Mouse (Mus musculus): ENCODE measurements around the gene Vmn1r38. TPM values are rescaled to one million over a fixed set of nuclear protein-coding genes. Genes with fewer than 3 reads are reported as not detected.
"Not testable (repeated sequence)": the region's sequence is repeated elsewhere in the genome, so short reads cannot be mapped to it uniquely, and the experiment has no call there.

Gene Vmn1r38
- not detected in 2 replicates for total RNA-seq (2012; rRNA removed)

DNA sequence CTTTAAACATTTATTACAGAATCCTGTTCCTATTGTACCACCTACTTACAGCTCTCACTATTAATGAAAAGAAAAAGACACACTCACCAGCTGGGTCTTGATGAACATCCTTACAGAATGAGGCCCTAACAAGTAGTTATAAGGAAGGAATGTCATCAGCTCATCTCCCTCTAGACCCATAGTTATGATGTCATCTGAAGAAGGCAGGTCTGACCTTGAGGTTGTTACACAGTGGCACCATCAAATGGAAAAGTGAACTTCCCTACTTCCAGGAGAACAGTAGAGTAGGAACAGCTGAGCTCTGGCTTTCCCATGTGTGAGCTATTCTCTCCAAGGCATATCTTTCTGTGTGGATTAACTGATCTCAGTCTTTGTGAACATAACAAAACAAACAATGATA, at the start of gene Vmn1r38:
Vmn1r38 (minus strand) TSS at position 101 of the 400 bp plus-strand sequence.
- H3K27ac ChIP-seq (ENCODE audit: insufficient read depth, low read depth, low read length, poor library complexity, severe bottlenecking); H3K4me1 ChIP-seq (ENCODE audit: control insufficient read depth in 2 of 2, insufficient read depth in 2 of 2, low read length in 2 of 2, poor library complexity in 1 of 2); DNase-seq (ENCODE audit: low read depth, low spot score); H3K9me3 ChIP-seq (ENCODE audit: control insufficient read depth, insufficient read depth, low read depth, low read length); H3K4me3 ChIP-seq (ENCODE audit: insufficient read depth in 1 of 2, low read depth in 1 of 2, low read length in 2 of 2, poor library complexity in 1 of 2, severe bottlenecking in 1 of 2); H3K36me3 ChIP-seq (ENCODE audit: control insufficient read depth, insufficient read depth, low read length, poor library complexity, severe bottlenecking); in situ Hi-C loops (cut with MboI; ENCODE audit: low sequenced_read_pairs in 2 of 2, unreplicated experiment in 2 of 2); H3K9ac ChIP-seq (ENCODE audit: insufficient read depth, low read depth, low read length, poor library complexity, severe bottlenecking): not testable (repeated sequence)

DNA sequence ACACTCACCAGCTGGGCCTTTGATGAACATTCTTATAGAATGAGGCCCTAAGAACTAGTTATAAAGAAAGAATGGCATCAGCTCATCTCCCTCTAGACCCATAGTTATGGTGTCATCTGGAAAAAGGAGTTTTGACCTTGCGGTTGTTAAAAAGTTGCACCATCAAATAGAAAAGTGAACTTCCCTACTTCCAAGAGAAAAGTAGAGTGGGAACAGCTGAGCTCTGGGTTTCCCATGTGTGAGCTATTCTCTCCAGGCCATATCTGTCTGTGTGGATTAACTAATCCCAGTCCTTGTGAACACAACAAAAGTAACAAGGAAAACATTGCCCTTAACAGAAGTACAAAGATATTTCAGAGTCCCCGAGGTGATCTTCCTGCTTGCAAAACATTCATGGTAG, 28.1 kb upstream of the Vmn1r38 start, which contains the start of gene Vmn1r39:
Vmn1r39 (minus strand) TSS at position 101 of the 400 bp plus-strand sequence.
- no peak within 1 kb of the TSS for H3K27ac ChIP-seq (ENCODE audit: insufficient read depth, low read depth, low read length, poor library complexity, severe bottlenecking)
- H3K36me3 ChIP-seq (ENCODE audit: control insufficient read depth, insufficient read depth, low read length, poor library complexity, severe bottlenecking): no peaks in the 10 kb centered on the region
- no peaks in the 10 kb centered on the region for H3K4me1 ChIP-seq (ENCODE audit: control insufficient read depth in 2 of 2, insufficient read depth in 2 of 2, low read length in 2 of 2, poor library complexity in 1 of 2)
- in situ Hi-C loops (cut with MboI; ENCODE audit: low sequenced_read_pairs in 2 of 2, unreplicated experiment in 2 of 2): no loop called here
- H3K9me3 ChIP-seq (ENCODE audit: control insufficient read depth, insufficient read depth, low read depth, low read length): no peaks in the 10 kb centered on the region
- no peak within 1 kb of the TSS for H3K4me3 ChIP-seq (ENCODE audit: insufficient read depth in 1 of 2, low read depth in 1 of 2, low read length in 2 of 2, poor library complexity in 1 of 2, severe bottlenecking in 1 of 2)
- H3K9ac ChIP-seq (ENCODE audit: insufficient read depth, low read depth, low read length, poor library complexity, severe bottlenecking): no peak within 1 kb of the TSS
- TF ChIP-seq CHD2 (IDR thresholded peaks at IDR 0.05; ENCODE audit: low read depth, low read length) (no peak), ZNF384 (IDR thresholded peaks at IDR 0.05; ENCODE audit: low read depth, low read length) (no peak), ZC3H11A (IDR thresholded peaks at IDR 0.05; ENCODE audit: borderline replicate concordance, low read depth, low read length) (no peak), HCFC1 (IDR thresholded peaks at IDR 0.05; ENCODE audit: borderline replicate concordance, insufficient read depth, low read length) (no peak), MAFK (IDR thresholded peaks at IDR 0.05; ENCODE audit: insufficient read depth, low read depth, low read length) (no peak)
- no peak for DNase-seq (ENCODE audit: low read depth, low spot score)

DNA sequence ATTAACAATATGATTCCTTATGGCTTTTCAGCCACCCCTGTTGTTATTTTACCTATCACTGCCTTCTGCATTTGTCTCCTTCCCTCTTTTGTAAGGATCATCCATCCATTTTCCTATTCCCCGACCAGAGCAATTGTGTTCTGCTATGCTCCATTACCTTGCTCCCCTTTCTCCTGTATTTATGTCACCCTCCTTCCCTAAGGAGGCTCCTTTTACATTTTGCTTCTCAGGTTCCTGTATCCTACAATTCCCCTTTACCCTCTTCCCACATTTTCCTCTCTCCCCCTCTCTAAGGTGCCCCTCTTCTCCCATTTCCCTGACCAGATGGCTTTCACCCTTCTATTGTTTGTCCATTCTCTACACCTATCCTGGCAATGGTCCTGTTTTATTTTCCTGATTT, 23.9 kb upstream of the Vmn1r38 start:
- no peak overlapping the region for H3K4me3 ChIP-seq (ENCODE audit: insufficient read depth in 1 of 2, low read depth in 1 of 2, low read length in 2 of 2, poor library complexity in 1 of 2, severe bottlenecking in 1 of 2)
- TF ChIP-seq ZC3H11A (IDR thresholded peaks at IDR 0.05; ENCODE audit: borderline replicate concordance, low read depth, low read length) (no peak), HCFC1 (IDR thresholded peaks at IDR 0.05; ENCODE audit: borderline replicate concordance, insufficient read depth, low read length) (no peak), ZNF384 (IDR thresholded peaks at IDR 0.05; ENCODE audit: low read depth, low read length) (no peak)
- in situ Hi-C loops (cut with MboI; ENCODE audit: low sequenced_read_pairs in 2 of 2, unreplicated experiment in 2 of 2): no loop called here
- H3K4me1 ChIP-seq (ENCODE audit: control insufficient read depth in 2 of 2, insufficient read depth in 2 of 2, low read length in 2 of 2, poor library complexity in 1 of 2): no peaks in the 10 kb centered on the region
- H3K27ac ChIP-seq (ENCODE audit: insufficient read depth, low read depth, low read length, poor library complexity, severe bottlenecking): no peak overlapping the region
- H3K9ac ChIP-seq (ENCODE audit: insufficient read depth, low read depth, low read length, poor library complexity, severe bottlenecking): no peak overlapping the region
- H3K9me3 ChIP-seq (ENCODE audit: control insufficient read depth, insufficient read depth, low read depth, low read length): no peaks in the 10 kb centered on the region
- H3K36me3 ChIP-seq (ENCODE audit: control insufficient read depth, insufficient read depth, low read length, poor library complexity, severe bottlenecking): no peaks in the 10 kb centered on the region
- no peak for DNase-seq (ENCODE audit: low read depth, low spot score)

GRCm38 (mm10) chr6:66805713-66806112, 23.3 kb upstream of the Vmn1r38 start:
- Histone ChIP-seq H3K9ac (ENCODE audit: insufficient read depth, low read depth, low read length, poor library complexity, severe bottlenecking) (no peak overlapping the region), H3K4me3 (ENCODE audit: insufficient read depth in 1 of 2, low read depth in 1 of 2, low read length in 2 of 2, poor library complexity in 1 of 2, severe bottlenecking in 1 of 2) (no peak overlapping the region), H3K4me1 (ENCODE audit: control insufficient read depth in 2 of 2, insufficient read depth in 2 of 2, low read length in 2 of 2, poor library complexity in 1 of 2) (no peaks in the 10 kb centered on the region), H3K36me3 (ENCODE audit: control insufficient read depth, insufficient read depth, low read length, poor library complexity, severe bottlenecking) (no peaks in the 10 kb centered on the region), H3K27ac (ENCODE audit: insufficient read depth, low read depth, low read length, poor library complexity, severe bottlenecking) (no peak overlapping the region), H3K9me3 (ENCODE audit: control insufficient read depth, insufficient read depth, low read depth, low read length) (no peaks in the 10 kb centered on the region)
- TF ChIP-seq CHD2 (IDR thresholded peaks at IDR 0.05; ENCODE audit: low read depth, low read length) (no peak), ZNF384 (IDR thresholded peaks at IDR 0.05; ENCODE audit: low read depth, low read length) (no peak), HCFC1 (IDR thresholded peaks at IDR 0.05; ENCODE audit: borderline replicate concordance, insufficient read depth, low read length) (no peak), ZC3H11A (IDR thresholded peaks at IDR 0.05; ENCODE audit: borderline replicate concordance, low read depth, low read length) (no peak), MAFK (IDR thresholded peaks at IDR 0.05; ENCODE audit: insufficient read depth, low read depth, low read length) (peak; percentile 89)
- in situ Hi-C loops (cut with MboI; ENCODE audit: low sequenced_read_pairs in 2 of 2, unreplicated experiment in 2 of 2): no loop called here
- no peak for DNase-seq (ENCODE audit: low read depth, low spot score)

- H3K36me3 ChIP-seq (ENCODE audit: control insufficient read depth, insufficient read depth, low read length, poor library complexity, severe bottlenecking); in situ Hi-C loops (cut with MboI; ENCODE audit: low sequenced_read_pairs in 2 of 2, unreplicated experiment in 2 of 2); H3K9me3 ChIP-seq (ENCODE audit: control insufficient read depth, insufficient read depth, low read depth, low read length); H3K4me1 ChIP-seq (ENCODE audit: control insufficient read depth in 2 of 2, insufficient read depth in 2 of 2, low read length in 2 of 2, poor library complexity in 1 of 2); H3K4me3 ChIP-seq (ENCODE audit: insufficient read depth in 1 of 2, low read depth in 1 of 2, low read length in 2 of 2, poor library complexity in 1 of 2, severe bottlenecking in 1 of 2); DNase-seq (ENCODE audit: low read depth, low spot score); H3K27ac ChIP-seq (ENCODE audit: insufficient read depth, low read depth, low read length, poor library complexity, severe bottlenecking); H3K9ac ChIP-seq (ENCODE audit: insufficient read depth, low read depth, low read length, poor library complexity, severe bottlenecking): not testable (repeated sequence)
These were observed 53.3 kb downstream of the Vmn1r38 start, which contains the start of gene Vmn1r37 for GRCm38 (mm10) chr6:66729082-66729481. Gene Vmn1r37, plus strand, starts transcription at chr6:66729382.

Other genes starting within 250 kb of the Vmn1r38 start
- 67.0 and 78.2 TPM in 2 replicates for gene Mad2l1, start 247.2 kb downstream of the Vmn1r38 start, total RNA-seq (2012; rRNA removed)
- 0.11 TPM in 1 of 2 replicates, not detected in the other for gene Vmn1r32, start 222.5 kb downstream of the Vmn1r38 start, total RNA-seq (2012; rRNA removed)
- 0.09 and 0.11 TPM in 2 replicates for gene Vmn1r33, start 164.3 kb downstream of the Vmn1r38 start, total RNA-seq (2012; rRNA removed)
- gene Vmn1r34, start 138.7 kb downstream of the Vmn1r38 start, total RNA-seq (2012; rRNA removed): 0.37 and 0.62 TPM in 2 replicates
- not detected in 2 replicates for gene Vmn1r35, start 96.7 kb downstream of the Vmn1r38 start, total RNA-seq (2012; rRNA removed)
- gene Vmn1r36, start 63.5 kb downstream of the Vmn1r38 start, total RNA-seq (2012; rRNA removed): not detected in 2 replicates
- not detected in 2 replicates for gene Vmn1r37, start 53.2 kb downstream of the Vmn1r38 start, total RNA-seq (2012; rRNA removed)
- not detected in 2 replicates for gene Vmn1r39, start 28.0 kb upstream of the Vmn1r38 start, total RNA-seq (2012; rRNA removed)
- 5.8 and 14.3 TPM in 2 replicates for gene Gng12, start 113.8 kb upstream of the Vmn1r38 start, total RNA-seq (2012; rRNA removed)

All from ES-E14 (cell line).